Mouse (Mus musculus) central nervous system, embryonic 11.5 days (tissue): Measurements from ENCODE around the gene Gnpnat1. TPM values are rescaled to one million over a fixed set of nuclear protein-coding genes. Genes with fewer than 3 reads are reported as not detected.

Experiments used
- polyA plus RNA-seq: library from polyadenylated mRNA; depleted of rRNA; stranded (reverse); fragments of >200 nt; gene quantifications from 2 replicates; pipeline ENCODE4 v1.2.3, GENCODE M21; 2012; rRNA removed

Gene Gnpnat1
- polyA plus RNA-seq = 18.7 and 21.1 TPM in 2 replicates

DNA sequence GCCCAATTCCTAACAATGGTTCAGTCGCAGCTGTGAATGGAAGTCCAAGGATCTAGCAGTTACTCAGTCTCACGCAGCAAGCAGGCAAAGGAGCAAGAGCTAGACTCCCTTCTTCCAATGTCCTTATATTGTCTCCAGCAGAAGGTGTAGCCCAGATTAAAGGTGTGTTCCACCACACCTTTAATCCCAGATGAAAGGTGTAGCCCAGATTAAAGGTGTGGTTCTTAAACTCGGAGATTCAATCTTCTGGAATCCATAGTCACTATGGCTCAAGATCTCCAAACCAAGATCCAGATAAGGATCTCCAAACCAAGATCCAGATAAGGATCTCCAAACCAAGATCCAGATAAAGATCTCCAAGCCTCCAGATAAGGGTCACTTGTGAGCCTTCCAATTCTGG, at the start of gene Gnpnat1:
Gene Gnpnat1, minus strand, starts transcription at position 101 of the 400 bp plus-strand sequence.

DNA sequence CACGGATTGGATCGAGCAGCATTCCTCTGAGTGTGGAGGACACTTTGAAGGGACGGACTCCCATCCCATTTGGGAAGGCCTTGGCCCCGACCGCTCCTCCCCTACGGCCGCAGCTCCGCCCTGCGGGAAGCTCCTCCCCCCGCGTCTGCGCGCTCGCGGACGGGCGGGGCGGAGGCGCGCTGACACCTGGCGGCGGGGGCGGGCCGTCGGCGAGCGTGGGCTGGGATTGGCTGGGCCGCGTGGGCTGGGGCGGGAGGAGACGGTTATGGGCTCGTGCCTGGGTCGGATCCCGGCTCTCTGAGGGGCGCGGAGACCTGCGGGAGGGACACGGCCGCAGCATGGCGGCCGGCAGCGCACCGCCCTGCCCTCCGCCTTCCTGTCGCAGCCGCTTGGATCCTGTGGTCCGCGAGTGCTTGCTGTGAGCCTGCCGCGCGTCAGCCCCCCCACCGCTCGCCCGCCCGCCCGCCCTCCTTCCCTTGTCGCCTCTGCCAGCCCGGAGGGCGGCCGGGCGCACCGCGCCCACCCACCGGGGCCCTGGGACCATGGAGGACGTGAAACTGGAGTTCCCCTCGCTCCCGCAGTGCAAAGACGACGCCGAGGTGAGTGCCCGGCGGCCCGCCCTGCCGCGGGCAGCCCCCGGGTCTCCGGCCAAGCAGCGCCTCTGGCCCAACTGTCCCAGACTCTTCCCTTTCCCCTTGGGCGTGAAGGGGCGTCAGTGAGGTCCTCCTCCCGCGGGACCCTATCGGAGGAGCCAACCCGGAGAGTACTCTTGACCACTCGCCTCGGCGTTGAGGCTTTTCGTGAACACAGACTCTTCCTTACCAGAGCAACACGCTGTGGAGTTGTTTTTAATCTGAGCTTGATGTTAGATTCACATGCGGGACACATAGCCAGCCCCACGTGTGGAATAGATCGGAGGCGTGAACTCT, 53.5 kb downstream of the Gnpnat1 start, which contains the start of gene Styx:
Gene Styx, plus strand, starts transcription at position 163 of the 929 bp plus-strand sequence.

DNA sequence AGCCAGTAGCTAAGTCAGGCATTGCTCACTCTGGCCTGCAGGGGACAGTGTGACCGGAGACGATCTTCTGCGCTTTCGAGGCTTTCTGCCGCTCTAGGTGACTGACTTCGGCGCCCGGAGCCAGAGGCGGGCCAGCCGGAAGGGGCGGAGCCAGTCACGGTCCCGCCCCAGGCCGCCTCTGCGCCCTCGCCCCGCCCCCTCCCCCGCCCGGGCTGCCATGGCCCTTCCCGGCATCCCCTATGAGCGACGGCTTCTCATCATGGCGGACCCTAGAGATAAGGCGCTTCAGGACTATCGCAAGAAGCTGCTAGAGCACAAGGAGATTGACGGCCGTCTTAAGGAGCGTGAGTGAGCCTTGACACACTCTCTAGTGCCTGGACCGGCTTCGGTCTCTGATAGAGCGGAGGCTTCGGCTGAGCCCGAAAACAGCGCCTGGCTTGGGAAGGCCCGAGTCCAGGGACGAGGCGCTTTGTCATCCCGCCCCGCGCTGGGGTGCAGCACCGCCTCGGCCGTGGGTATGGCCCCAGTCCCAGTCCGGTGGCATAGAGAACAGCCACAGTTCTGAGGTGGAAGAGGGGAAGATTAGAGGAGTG, 75.0 kb downstream of the Gnpnat1 start, which contains the start of gene Psmc6:
Gene Psmc6, plus strand, starts transcription at position 200 of the 593 bp plus-strand sequence.

Other genes starting within 250 kb of the Gnpnat1 start
- gene Gpr137c, start 185.2 kb downstream of the Gnpnat1 start, polyA plus RNA-seq = 10.3 and 13.5 TPM in 2 replicates
- gene Txndc16, start 184.6 kb downstream of the Gnpnat1 start, polyA plus RNA-seq = 13.7 and 16.0 TPM in 2 replicates
- 15.9 and 23.1 TPM in 2 replicates for gene Ero1l, start 86.1 kb downstream of the Gnpnat1 start, polyA plus RNA-seq
- gene Psmc6, start 75.1 kb downstream of the Gnpnat1 start, polyA plus RNA-seq = 173 and 205 TPM in 2 replicates
- 12.5 and 24.7 TPM in 2 replicates for gene Styx, start 53.8 kb downstream of the Gnpnat1 start, polyA plus RNA-seq
- gene Fermt2, start 125.2 kb upstream of the Gnpnat1 start, polyA plus RNA-seq = 71.3 and 76.5 TPM in 2 replicates